Mouse (Mus musculus) forebrain, embryonic 11.5 days (tissue): ENCODE results near the gene Tanc2. TPM values are rescaled to one million over a fixed set of nuclear protein-coding genes. Genes with fewer than 3 reads are reported as not detected.

Source experiments
- ATAC-seq: fragments of 200-750 bp; cut with Nextera tagmentation; replicated peaks from 2 replicates; pipeline ENCODE4 v1.8.0; 2017; ENCODE audit warnings: moderate TSS enrichment; ENCODE audit not compliant: low FRiP score
- DNase-seq: peaks from one replicate; pipeline ENCODE4 v3.0.0-alpha.2; 2017; ENCODE audit warnings: low spot score
- H3K27ac ChIP-seq: fragments of 300-500 bp; sonication (generic); 2 replicates; pipeline ENCODE4 v1.5.1; 2014; ENCODE audit warnings: low read depth, low read length
- H3K27me3 ChIP-seq: fragments of 300-500 bp; sonication (generic); 2 replicates; pipeline ENCODE4 v1.6.1; 2014; ENCODE audit warnings: mild to moderate bottlenecking, low read length, mixed read lengths; ENCODE audit not compliant: control insufficient read depth, insufficient read depth
- H3K36me3 ChIP-seq: fragments of 300-500 bp; sonication (generic); 2 replicates; pipeline ENCODE4 v1.6.1; 2014; ENCODE audit warnings: mild to moderate bottlenecking, low read length, moderate library complexity, mixed read lengths; ENCODE audit not compliant: control insufficient read depth, insufficient read depth
- H3K4me1 ChIP-seq: fragments of 300-500 bp; sonication (generic); replicated peaks from 2 replicates; pipeline ENCODE4 v1.6.1; 2014; ENCODE audit warnings: low read length, mixed read lengths; ENCODE audit not compliant: control insufficient read depth, insufficient read depth
- H3K4me2 ChIP-seq: fragments of 300-500 bp; sonication (generic); 2 replicates; pipeline ENCODE4 v1.6.1; 2014; ENCODE audit warnings: low read depth, mild to moderate bottlenecking, low read length, moderate library complexity, mixed read lengths; ENCODE audit not compliant: severe bottlenecking
- H3K4me3 ChIP-seq: fragments of 300-500 bp; sonication (generic); 2 replicates; pipeline ENCODE4 v1.5.1; 2014; ENCODE audit warnings: low read depth, low read length
- H3K9ac ChIP-seq: fragments of 300-500 bp; sonication (generic); 2 replicates; pipeline ENCODE4 v1.6.1; 2014; ENCODE audit warnings: low read length
- H3K9me3 ChIP-seq: fragments of 300-500 bp; sonication (generic); 2 replicates; pipeline ENCODE4 v1.6.1; 2016; ENCODE audit warnings: low read length, mixed read lengths; ENCODE audit not compliant: control insufficient read depth
- WGBS: fragments of 180-500 bp; shearing (Covaris S2); extraction: QIAGEN DNeasy Blood & Tissue Kit; methylation state at CpG from one replicate; pipeline ENCODE4 v1.1.7; 2014; 5-methylcytosine and 5-hydroxymethylcytosine counted together
- polyA plus RNA-seq: library from polyadenylated mRNA; unstranded; fragments of >200 nt; fragmentation: Nextera tagmentation; extraction: Ambion mirVana; gene quantifications from 2 replicates; pipeline ENCODE4 v1.2.1, GENCODE M21; 2014

The Tanc2 gene
- polyA plus RNA-seq, 1 experiment from 2014 or later, result 13.9 TPM

GRCm38 (mm10) chr11:105758561-105759203 is 168.9 kb downstream of the Tanc2 start:
- Histone ChIP-seq H3K27ac (no peak overlapping the region), H3K4me1 (0 out of 2 replicates have a peak, but pooled peaks cover 3% of the 10 kb centered on the region), H3K36me3 (no peaks in the 10 kb centered on the region), H3K9me3 (no peaks in the 10 kb centered on the region), H3K4me2 (no peak overlapping the region), H3K9ac (no peak overlapping the region), H3K27me3 (no peaks in the 10 kb centered on the region), H3K4me3 (no peak overlapping the region)
- ATAC-seq (no peak), DNase-seq (no peak)
- WGBS, result 32% methylated on average over 7 of the region's 7 CpGs

- H3K9me3 ChIP-seq, result no peaks in the 10 kb centered on the region
- no peaks in the 10 kb centered on the region for H3K27me3 ChIP-seq
- DNase-seq (no peak), ATAC-seq (peak; percentile 70)
- H3K36me3 ChIP-seq, result no peaks in the 10 kb centered on the region
- WGBS, result 22% methylated on average over 2 of the region's 2 CpGs
- 0 out of 2 replicates have a peak, but pooled peaks cover 3% of the 10 kb centered on the region for H3K4me1 ChIP-seq
- H3K27ac ChIP-seq, result no peak overlapping the region
- H3K4me2 ChIP-seq, result no peak overlapping the region
- no peak overlapping the region for H3K9ac ChIP-seq
- no peak overlapping the region for H3K4me3 ChIP-seq
Observed at GRCm38 (mm10) chr11:105759413-105759812, 169.6 kb downstream of the Tanc2 start.

GRCm38 (mm10) chr11:105760346-105760745 is 170.6 kb downstream of the Tanc2 start:
- H3K4me2 ChIP-seq, result no peak overlapping the region
- DNase-seq, result no peak
- no peak for ATAC-seq
- no peaks in the 10 kb centered on the region for H3K36me3 ChIP-seq
- WGBS, result 37% methylated on average over 4 of the region's 4 CpGs
- no peaks in the 10 kb centered on the region for H3K27me3 ChIP-seq
- no peaks in the 10 kb centered on the region for H3K9me3 ChIP-seq
- no peak overlapping the region for H3K27ac ChIP-seq
- no peak overlapping the region; the same call in 1 of the 2 replicates for H3K9ac ChIP-seq
- no peak overlapping the region for H3K4me3 ChIP-seq
- 0 out of 2 replicates have a peak, but pooled peaks cover 3% of the 10 kb centered on the region for H3K4me1 ChIP-seq

GRCm38 (mm10) chr11:105777802-105778201 is 188.0 kb downstream of the Tanc2 start:
- Histone ChIP-seq H3K36me3 (no peaks in the 10 kb centered on the region), H3K4me2 (no peak overlapping the region), H3K27me3 (no peaks in the 10 kb centered on the region), H3K27ac (no peak overlapping the region), H3K4me1 (no peaks in the 10 kb centered on the region), H3K4me3 (no peak overlapping the region), H3K9ac (no peak overlapping the region), H3K9me3 (no peaks in the 10 kb centered on the region)
- ATAC-seq, result no peak
- DNase-seq, result no peak

- Histone ChIP-seq H3K36me3 (no peaks in the 10 kb centered on the region), H3K4me2 (no peak overlapping the region), H3K4me1 (no peaks in the 10 kb centered on the region), H3K27ac (no peak overlapping the region), H3K9me3 (no peaks in the 10 kb centered on the region), H3K9ac (no peak overlapping the region), H3K4me3 (no peak overlapping the region), H3K27me3 (no peaks in the 10 kb centered on the region)
- ATAC-seq, result no peak
- DNase-seq, result no peak
Observed at GRCm38 (mm10) chr11:105792501-105792900, 202.7 kb downstream of the Tanc2 start.

- DNase-seq (no peak), ATAC-seq (no peak)
- Histone ChIP-seq H3K9ac (no peak overlapping the region), H3K9me3 (no peaks in the 10 kb centered on the region), H3K36me3 (no peaks in the 10 kb centered on the region), H3K27me3 (no peaks in the 10 kb centered on the region), H3K4me3 (no peak overlapping the region), H3K4me1 (no peaks in the 10 kb centered on the region), H3K27ac (no peak overlapping the region), H3K4me2 (no peak overlapping the region)
- WGBS, result 88% methylated on average over 3 of the region's 3 CpGs
Observed at GRCm38 (mm10) chr11:105803686-105804085, 213.9 kb downstream of the Tanc2 start.

- Histone ChIP-seq H3K9ac (no peak overlapping the region), H3K4me2 (no peak overlapping the region), H3K27ac (no peak overlapping the region), H3K4me3 (no peak overlapping the region), H3K27me3 (no peaks in the 10 kb centered on the region), H3K9me3 (no peaks in the 10 kb centered on the region), H3K4me1 (no peaks in the 10 kb centered on the region), H3K36me3 (no peaks in the 10 kb centered on the region)
- ATAC-seq (no peak), DNase-seq (no peak)
- WGBS, result 72% methylated on average over 3 of the region's 3 CpGs
Observed at GRCm38 (mm10) chr11:105804776-105805175, 215.0 kb downstream of the Tanc2 start.

- no peak overlapping the region for H3K4me2 ChIP-seq
- no peaks in the 10 kb centered on the region for H3K4me1 ChIP-seq
- no peak overlapping the region for H3K4me3 ChIP-seq
- H3K27ac ChIP-seq, result no peak overlapping the region
- DNase-seq (no peak), ATAC-seq (no peak)
- H3K27me3 ChIP-seq, result no peaks in the 10 kb centered on the region
- 91% methylated on average over 5 of the region's 5 CpGs for WGBS
- H3K36me3 ChIP-seq, result no peaks in the 10 kb centered on the region
- H3K9ac ChIP-seq, result no peak overlapping the region
- H3K9me3 ChIP-seq, result no peaks in the 10 kb centered on the region
Observed at GRCm38 (mm10) chr11:105807103-105807502, 217.3 kb downstream of the Tanc2 start.

- DNase-seq, result no peak
- H3K36me3 ChIP-seq, result no peaks in the 10 kb centered on the region
- WGBS, result 84% methylated on average over 1 of the region's 1 CpGs
- no peak overlapping the region for H3K27ac ChIP-seq
- no peak overlapping the region for H3K4me3 ChIP-seq
- H3K4me2 ChIP-seq, result no peak overlapping the region
- H3K9ac ChIP-seq, result no peak overlapping the region
- no peaks in the 10 kb centered on the region for H3K9me3 ChIP-seq
- no peaks in the 10 kb centered on the region for H3K27me3 ChIP-seq
- ATAC-seq, result no peak
- H3K4me1 ChIP-seq, result no peaks in the 10 kb centered on the region
Observed at GRCm38 (mm10) chr11:105823246-105823645, 233.5 kb downstream of the Tanc2 start.
